Mouse (Mus musculus): Measurements from ENCODE around the gene Fezf1.

Fezf1 gene

GRCm38 (mm10) chr6:23247512-23248312 is 450 bp downstream of the Fezf1 start:
- no peak for DNase-seq (ENCODE audit: low read depth, low spot score)

- no peak for DNase-seq (ENCODE audit: low read depth, low spot score)
Measured at GRCm38 (mm10) chr6:23246790-23247511, 1.2 kb downstream of the Fezf1 start.

GRCm38 (mm10) chr6:23246061-23246789 is 1.9 kb downstream of the Fezf1 start:
- DNase-seq (ENCODE audit: low read depth, low spot score), result no peak

- no peak for DNase-seq (ENCODE audit: low read depth, low spot score)
Measured at GRCm38 (mm10) chr6:23245545-23246011, 2.6 kb downstream of the Fezf1 start.

- no peak for DNase-seq (ENCODE audit: low read depth, low spot score)
Measured at GRCm38 (mm10) chr6:23245121-23245520, 3.0 kb downstream of the Fezf1 start.

GRCm38 (mm10) chr6:23243821-23244760 is 4.1 kb downstream of the Fezf1 start:
- no peak for DNase-seq (ENCODE audit: low read depth, low spot score)

- DNase-seq (ENCODE audit: low read depth, low spot score), result no peak
Measured at GRCm38 (mm10) chr6:23211499-23211898, 36.7 kb downstream of the Fezf1 start.

- no peak for DNase-seq (ENCODE audit: low read depth, low spot score)
Measured at GRCm38 (mm10) chr6:23207791-23208190, 40.4 kb downstream of the Fezf1 start.

- no peak for DNase-seq (ENCODE audit: low read depth, low spot score)
Measured at GRCm38 (mm10) chr6:23202630-23203029, 45.5 kb downstream of the Fezf1 start.

Measured in 3T3-L1 (cell line).